Mouse (Mus musculus) ovary, postnatal 36 days (tissue): Measurements from ENCODE around the gene Csrnp1.
"Not testable (repeated sequence)": the region's sequence is repeated elsewhere in the genome, so short reads cannot be mapped to it uniquely, and the experiment has no call there.

Source experiments
- DNase-seq: peaks from one replicate; pipeline ENCODE4 v3.0.0; 2022; ENCODE audit warnings: low spot score, mixed read lengths

The Csrnp1 gene

DNA sequence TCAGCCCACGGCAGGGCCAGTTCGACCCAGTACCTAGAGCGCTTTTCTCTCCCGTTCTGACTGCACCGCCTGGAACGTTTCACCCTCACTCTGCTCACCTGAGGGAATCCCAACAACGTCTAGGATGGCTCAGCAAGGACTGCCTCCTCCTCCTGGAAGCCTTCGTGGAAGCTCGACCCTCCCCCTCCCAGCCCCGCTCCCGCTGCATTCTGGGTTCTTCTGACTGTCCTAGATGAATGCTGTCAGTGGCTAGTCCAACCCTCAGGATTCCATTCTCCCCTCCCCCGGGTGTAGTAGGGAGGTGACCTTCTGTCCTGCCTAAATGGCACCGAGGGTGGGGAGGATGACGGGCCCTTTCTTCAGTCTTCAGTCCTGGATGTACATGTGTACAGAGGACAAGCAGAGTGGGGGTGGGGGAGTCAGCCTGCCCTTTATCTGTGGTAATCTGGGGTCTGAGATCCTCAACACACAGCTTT is at the start of gene Csrnp1:
Gene Csrnp1, minus strand, starts transcription at position 123 of the 476 bp plus-strand sequence.
- DNase-seq = no peak

DNA sequence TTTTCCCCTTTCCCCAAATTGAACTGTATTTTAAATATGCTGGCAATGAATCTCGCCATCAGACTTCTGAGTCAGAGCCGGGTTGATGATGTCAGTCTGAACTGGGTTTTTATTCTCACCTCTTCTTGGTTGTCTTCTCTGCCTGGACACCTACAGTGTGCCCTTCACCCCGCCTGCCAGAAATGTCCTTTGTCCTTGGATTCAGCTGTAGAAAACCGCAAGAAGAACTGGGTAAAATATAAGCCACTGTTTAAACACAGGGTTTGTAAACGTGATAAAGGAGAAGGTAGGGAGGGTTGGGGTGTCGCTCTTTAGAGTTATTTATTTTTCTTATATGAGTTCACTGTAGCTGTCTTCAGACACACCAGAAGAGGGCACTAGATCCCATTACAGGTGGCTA is 48.3 kb upstream of the Csrnp1 start:
- no peak for DNase-seq

DNA sequence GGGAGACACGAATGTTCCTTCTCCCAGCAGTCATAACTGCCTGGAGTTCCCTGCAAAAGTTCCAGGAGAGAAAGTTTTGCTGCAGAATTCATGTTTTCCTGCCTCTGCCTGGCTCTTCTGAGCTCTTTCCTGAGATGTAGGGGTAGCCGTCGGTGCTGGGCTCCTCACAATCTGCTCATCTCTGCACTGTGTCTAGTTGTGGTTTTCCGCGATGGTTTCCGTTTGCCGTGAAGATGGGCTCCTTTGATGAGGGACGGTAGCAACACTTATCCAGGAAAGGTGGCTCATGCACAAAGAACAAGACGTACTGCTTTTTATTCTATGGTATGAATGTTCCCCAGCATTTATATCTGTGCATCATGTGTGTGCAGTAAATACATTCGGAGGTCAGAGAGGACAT is 46.0 kb upstream of the Csrnp1 start:
- no peak for DNase-seq

DNA sequence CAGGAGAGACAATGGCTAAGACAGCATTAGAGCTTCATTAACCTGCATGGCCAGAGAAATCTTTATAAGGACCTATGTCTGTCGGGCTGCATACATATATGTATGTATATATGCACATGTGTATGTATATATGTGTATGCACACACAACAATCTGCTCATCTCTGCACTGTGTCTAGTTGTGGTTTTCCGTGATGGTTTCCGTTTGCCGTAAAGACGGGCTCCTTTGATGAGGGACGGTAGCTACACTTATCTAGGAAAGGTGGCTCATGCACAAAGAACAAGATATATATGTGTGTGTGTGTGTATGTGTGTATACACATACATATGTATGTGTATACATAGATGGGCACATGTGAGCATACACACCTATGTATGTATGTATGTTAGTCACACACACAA is 45.4 kb upstream of the Csrnp1 start:
- no peak for DNase-seq

DNA sequence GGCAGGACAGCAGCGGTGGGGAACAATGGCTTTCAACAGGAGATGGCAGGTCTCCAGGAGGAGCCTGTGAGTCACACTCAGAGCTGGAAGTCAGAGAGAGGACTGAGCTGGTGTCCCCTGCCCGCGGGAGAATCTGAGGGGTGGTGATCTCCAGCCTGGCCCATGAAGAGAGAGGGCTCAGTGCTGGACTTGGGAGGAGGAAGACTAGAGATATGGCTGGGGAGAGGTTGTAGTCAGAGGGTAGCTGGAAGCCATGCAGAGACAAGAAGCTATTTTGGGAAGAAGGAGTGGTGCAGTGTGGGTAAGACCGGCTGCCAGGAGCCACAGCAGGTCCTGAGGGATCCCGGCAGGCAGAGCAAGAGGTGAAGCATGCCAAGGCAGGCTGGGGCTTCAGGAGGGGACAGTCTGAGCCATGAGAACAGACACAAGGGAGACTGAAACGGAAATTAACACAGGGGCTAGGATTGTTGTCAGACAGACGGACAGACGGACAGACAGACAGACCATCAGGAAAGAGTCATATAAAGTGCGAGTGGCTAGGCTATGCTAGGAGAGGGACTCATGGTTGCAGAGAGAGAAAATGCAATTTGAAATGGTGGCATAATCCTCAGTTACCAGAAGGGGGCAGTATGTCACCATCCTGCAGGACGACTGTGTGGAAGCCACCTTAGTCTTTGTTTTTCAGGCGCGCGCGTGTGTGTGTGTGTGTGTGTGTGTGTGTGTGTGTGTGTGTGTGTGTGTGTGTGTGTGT is 43.1 kb upstream of the Csrnp1 start:
- DNase-seq = no peak

DNA sequence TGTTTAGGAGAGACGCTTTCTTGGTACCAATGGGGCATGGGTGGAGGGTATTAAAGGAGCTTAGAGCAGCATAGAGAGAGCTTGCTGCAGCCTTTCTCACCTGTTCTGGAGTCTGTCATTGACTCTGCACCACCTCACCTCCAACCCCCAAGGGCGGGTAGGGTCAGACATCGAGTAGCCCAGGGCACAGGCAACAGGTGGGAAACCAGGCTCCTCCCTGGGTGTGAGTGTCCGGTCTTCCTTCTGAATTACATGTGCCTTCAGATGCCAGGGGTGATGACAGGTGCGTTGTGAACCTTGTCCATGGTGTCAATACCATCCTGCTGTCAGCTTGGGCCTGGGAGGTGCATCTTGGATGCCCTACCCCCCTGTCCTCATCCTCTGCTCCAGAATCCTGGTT is 40.2 kb upstream of the Csrnp1 start:
- no peak for DNase-seq

DNA sequence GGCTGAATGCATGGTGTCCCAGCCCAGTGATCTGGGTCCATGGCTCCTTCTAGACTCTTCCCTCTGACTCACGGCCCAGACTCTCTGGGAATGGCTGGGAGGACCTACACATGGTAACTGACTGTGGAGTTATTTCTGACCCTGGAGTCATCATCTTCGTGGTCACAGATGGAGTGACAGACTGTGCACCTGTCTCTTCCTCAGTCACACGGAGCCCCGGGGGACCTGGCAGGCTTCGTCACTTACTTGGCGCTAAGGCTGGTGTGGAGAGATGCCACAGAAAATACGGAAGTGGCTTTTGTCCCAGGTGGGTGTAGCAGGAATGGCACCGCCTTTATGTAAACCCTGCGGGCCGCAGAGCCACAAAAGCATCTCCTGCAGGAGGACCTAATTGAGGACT is 39.7 kb upstream of the Csrnp1 start:
- no peak for DNase-seq

DNA sequence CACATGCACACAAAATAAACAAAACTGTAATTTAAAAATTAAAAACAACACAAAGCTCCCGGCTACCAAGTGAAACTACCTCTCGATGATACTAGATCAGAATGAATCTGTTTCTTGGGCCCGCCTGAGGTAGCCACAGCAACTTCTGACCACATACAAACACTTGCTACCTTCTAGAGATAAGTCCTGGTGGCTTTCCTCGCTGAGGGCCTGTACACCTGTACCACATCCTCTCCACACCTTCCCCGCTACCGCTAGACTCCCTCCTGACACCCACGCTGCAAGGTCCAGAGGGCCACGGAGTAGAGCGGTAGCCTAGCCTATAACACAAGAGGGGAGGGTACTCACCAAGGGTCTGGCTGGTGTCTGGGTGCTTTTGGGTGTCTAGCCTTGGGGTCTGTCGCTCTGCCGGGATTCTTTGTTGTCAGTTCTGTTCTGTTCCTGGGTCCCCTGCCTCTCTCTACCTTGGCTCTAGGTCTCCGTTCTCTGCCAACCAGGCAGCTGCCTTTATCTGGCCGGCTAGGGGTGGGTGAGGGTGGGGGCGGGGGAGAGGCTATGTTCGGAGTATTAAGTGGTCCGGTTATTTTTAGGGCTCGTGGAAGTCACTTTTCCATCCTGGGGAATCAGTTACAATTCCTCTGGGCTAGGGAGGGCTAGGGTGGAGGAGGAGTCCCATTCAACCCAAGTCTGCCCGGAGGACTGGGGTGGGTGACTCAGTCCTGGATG is 38.8 kb upstream of the Csrnp1 start, which contains the start of gene Xirp1:
Gene Xirp1, minus strand, starts transcription at position 513 of the 726 bp plus-strand sequence.
- DNase-seq = no peak

DNA sequence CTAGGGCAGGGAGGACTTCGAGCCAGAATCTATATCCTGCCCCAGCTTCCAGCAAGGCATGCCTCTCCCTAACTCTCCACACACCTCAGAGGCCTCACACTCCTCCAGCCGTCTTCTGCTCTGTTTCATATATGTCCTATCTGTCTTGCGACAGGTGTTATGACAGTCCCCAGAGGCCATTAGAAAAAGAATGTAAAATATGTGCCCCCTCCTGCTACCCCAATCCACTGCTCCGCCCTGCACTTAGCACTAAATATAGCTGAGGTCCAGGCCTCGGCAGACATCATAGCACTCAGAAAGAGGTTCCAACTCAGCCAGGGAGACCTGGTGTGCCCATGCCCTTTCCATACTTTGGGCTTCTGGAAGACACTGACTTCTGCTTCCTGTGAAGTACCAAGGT is 36.7 kb upstream of the Csrnp1 start:
- DNase-seq = no peak

DNA sequence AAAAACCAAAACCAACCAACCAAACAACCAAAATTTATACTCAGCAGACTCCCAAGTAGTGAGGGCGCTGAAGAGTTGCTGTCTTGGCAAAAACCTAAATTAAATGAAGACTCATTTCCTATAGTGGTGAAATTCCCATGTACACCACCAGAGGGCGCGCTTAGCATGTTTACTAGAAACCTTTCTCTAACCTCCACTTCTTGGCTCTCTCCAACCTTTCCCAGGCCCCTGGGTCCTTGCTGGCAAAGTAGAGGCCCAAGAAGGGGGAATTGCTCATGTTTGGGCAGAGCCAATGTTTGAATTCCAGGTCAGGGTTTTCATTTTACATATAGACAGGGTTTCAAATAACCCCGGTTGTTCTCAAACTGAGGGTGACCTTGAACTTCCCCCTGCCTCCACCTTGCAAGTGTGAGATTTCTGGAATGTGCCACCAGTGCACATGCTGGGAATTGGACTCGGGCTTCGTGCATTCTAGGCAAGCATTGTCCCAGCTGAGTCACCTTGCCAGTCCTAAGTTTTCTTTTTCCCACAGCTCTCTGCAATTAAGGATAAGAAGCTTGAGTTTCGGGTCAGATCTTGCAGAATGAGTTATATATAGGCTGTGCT is 35.9 kb upstream of the Csrnp1 start:
- peak; percentile 62 for DNase-seq

DNA sequence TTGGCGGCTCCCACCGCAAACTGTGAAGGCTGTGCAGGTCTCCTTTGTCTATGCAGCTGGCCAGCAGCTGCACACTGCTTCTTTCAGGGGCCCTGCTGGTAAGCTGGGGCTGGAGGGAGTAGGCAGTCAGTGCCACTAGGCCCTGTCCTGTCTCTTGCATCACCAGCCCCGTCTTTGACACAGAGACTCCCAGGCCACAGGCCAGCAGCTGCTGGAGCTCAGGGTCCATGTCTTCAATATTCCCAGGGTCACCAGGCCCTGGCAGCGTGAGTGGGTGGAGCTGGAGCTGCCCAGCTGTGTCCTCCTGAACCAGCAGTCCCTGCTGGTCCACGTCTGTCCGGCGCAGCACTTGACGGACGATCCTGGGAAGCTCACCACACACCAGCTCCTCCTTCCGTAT is 32.5 kb upstream of the Csrnp1 start:
- no peak for DNase-seq

DNA sequence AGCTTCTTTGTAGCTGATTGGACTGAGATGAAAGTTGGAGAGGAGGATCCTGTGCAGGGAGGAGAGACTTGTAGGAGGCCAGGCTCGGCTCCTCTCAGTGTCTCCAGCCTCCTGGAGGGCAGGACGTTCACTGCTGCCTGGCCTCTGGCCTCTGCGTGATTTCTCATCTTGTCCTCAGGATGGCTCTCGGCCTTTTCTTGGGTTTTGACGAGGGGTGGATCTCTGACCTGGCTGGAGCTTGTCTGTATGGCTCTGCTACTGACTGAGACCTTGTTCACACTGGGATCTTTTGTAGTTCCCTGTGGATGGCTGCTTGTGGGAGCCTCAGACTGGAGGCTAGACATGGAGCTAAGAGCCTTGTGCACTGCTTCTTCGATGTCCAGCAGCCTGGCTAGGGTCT is 30.4 kb upstream of the Csrnp1 start:
- no peak for DNase-seq

DNA sequence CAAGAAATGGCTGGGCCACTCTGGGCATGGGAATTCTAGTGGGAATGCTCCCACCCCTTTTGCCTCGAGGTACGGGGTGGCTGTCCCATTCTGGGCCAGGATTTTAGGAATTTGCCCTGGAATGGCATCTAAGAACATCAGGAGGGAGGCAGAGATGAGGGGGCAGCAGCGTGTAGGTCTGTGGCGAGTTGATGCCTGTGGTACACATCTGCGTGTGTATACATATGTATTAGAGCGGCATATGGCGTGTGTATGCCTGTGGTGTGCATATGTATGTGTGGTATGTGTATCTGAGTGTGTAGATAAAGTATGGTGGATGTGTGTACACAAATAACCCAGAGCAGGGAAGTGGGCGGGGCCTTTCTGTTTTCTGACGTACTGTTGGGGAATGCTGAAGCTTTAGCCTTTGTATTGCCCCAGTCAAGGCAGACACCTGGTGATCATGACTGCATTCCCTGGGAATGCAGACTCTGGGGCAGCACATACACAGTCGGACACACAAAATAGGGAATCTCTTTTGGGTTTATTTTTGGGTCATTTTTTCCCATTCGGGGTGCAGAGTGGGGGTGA is 28.9 kb upstream of the Csrnp1 start:
- DNase-seq = no peak

DNA sequence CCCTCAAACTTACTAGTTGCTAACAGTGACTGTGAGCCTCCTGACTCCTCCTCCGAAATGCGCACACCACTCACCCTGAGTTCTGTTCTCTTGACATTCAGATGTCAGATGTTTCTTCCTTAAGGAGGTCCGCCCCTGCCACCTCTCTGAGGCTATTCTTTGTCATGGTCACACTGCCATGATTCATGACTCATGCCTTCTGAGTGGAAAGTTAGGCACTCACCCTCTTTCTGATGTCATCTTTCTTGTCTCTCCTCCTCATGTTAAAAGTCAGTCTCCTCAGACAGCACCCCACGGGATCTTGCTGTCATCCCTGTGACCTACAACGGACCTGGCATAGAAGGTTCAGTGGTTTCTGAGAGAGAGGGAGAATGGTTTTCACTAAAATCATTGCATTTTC is 28.3 kb upstream of the Csrnp1 start:
- no peak for DNase-seq

DNA sequence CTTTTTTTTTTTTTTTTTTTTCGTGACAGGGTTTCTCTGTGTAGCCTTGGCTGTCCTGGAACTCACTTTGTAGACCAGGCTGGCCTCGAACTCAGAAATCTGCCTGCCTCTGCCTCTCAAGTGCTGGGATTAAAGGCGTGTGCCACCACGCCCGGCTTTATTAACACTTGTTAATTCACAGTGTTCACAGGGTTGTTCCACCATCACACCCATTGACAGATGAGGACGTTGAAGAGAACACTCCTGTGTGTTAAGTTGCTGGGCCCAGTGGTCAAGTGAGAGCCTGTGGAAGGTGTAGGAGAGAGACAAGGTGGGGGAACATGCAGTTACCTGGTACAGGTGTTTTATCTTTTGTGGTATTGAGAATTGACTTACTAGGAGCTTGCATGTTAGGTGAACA is 27.7 kb upstream of the Csrnp1 start:
- not testable (repeated sequence) for DNase-seq

DNA sequence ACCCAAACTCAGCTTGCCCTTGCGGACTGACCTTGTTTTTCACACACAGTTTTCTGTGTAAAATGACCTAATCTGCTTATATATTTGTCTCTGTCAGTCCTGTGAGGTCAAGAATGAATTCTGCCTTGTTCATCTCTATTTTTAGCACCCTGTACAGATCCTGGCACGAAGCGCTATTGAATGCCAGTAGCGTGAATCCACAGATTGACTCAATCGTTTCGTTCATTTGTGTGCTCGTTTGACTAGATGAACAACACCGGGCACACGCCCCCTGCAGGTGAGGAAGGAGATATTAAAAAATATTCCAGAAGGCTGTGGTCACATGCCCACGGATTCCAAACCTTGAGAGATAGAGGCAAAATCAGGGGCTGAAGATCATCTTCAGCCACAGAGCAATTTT is 27.1 kb upstream of the Csrnp1 start:
- peak; percentile 63 for DNase-seq

DNA sequence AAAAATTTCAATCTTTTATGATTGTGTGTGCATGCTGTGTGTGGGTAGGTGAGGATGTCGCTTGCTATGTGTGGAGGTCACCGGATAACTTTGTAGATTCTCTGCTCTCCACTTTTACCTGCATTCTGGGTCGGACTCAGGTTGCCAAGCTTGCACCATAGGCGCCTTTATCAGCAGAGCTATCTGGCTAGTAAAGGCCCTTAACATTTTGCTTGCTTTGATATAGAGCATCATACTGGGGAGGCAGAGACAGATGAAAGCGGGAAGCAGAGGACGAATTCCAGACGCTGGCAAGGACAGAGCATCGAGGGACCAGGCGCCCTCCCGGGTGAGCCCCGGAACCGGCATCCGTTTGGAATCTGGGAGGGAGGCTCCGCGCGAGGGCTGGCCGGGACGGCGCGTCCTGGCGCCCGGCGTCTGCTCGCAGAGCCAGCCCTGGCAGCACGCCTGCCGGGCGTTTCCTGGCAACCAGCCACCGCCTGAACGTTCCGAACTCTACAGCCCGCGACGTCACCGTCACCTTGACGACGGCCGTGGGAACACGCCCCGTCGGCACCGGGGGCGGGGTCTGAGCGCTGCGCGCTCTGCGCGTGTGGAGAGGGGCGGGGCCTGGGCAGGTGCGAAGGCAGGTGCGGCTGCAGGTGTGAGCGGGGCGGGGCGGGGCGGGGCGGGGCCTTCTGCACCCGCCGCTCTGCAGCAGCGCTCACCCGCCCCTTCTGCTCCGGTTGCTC is 26.5 kb upstream of the Csrnp1 start:
- DNase-seq = peak; percentile 99

DNA sequence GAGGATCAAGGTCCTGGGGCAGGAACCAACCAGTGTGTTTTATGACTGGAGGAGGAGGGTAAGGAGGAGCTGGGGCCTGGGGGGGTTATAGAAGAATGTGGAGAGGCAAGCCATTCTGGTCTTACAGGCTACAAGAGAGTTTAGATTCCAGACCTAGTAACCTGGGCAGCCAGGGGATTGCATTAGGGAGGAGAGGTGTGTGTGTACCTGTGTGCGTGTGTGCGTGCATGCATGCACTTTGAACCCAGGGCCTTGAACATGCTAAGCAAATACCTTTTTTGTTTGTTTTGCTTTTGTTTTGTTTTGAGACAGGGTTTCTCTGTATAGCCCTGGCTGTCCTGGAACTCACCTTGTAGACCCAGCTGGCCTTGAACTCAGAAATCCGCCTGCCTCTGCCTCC is 25.4 kb upstream of the Csrnp1 start:
- DNase-seq = no peak

DNA sequence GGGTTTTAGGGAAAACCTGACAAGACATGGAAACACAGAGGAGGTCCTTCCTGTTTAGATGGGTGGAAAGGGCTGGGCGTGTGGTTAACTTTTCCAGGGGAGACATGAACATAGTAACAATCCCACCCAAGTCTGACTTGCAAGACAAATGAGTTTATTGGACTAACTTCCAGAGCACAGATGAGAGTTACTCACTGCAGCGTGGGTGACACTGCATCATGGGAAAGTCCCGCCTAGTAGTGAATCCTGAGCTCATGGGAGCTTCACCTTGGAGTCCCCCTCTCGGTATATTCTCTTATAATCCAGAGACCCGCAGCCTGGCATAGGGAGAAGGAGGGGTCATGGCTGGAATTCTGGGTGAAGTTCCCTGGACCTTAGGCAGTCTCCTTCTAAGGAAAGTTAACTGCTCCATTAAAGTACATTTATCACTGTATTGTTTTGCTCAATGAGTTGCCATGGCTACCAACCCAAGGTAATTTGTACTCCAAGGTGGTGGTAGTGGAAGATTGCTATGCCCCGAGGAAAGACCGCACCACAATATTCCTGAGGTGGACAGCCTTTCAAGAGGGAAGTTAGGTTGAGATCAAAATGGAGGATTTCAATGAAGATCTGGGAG is 24.9 kb upstream of the Csrnp1 start:
- DNase-seq = no peak

DNA sequence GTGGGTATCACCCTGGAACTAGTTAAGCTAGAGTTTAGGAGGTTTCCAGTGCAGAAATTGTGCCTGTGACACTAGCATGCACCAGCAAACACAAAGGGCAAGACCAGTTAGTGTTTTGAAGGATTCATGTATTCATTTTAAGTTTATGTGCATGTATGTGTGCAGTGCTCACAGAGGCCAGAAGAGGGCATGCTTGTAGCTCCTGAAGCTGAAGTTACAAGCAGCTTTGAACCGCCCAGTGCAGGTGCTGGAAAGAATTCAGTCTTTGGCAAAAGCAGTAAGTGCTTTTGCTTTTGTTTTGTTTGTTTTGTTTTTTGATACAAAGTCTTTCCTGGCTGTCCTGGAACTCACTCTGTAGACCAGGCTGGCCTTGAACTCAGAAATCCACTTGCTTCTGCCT is 23.4 kb upstream of the Csrnp1 start:
- no peak for DNase-seq

DNA sequence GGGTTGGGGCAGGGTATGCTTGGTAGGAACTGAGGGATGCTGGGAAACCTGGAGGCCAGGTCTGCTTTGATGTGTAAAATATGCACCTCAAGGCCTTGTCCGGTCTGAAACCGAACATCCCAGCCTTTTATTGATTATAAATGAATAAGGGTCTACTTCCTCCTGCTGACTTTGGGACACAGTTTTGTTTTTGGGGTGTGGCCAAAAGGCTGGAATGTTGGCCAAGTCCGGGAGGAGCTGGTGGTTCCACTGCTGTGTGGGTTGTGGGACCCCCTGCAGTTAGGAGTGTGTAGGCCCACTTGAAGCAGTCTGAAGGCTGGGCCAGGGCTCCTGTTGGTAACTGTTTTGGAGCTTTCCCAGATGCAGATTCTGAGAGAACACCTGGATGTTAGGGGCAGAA is 21.5 kb upstream of the Csrnp1 start:
- no peak for DNase-seq

DNA sequence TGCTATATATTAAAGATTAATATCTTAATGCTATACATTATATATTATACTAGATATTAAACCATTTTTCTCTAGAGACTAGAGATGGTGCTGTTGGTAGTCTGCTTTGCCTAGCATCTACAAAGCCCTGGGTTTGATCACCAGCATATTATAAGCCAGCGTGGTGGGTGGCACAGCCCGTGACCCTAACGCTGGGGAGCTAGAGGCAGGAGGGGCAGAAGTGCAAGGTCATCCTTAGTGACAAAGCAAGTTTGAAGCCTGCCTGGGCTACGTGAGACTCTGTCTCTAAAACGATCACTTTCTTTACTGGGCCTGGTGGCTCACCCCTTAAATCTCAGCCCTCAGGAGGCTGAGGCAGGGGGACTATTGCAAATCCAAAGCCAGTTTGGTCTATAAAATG is 18.4 kb upstream of the Csrnp1 start:
- DNase-seq = no peak
